Mouse (Mus musculus) heart, adult 2 months (tissue): ENCODE data around the gene Ing4. TPM values are rescaled to one million over a fixed set of nuclear protein-coding genes. Genes with fewer than 3 reads are reported as not detected.

ENCODE experiments used
- DNase-seq, 2 experiments: peaks; one replicate each; pipeline ENCODE4 v3.0.0; 2021
- H3K27ac ChIP-seq: fragments of 200-600 bp; 2 replicates; pipeline ENCODE4 v1.8.1; 2022
- H3K27me3 ChIP-seq: fragments of 200-500 bp; 2 replicates; pipeline ENCODE4 v1.6.1; 2012; ENCODE audit warnings: mild to moderate bottlenecking, low read length, inconsistent platforms, mixed read lengths; ENCODE audit not compliant: control insufficient read depth, insufficient read depth
- H3K36me3 ChIP-seq: fragments of 200-500 bp; 2 replicates; pipeline ENCODE4 v1.6.1; 2012; ENCODE audit warnings: low read length, inconsistent platforms; ENCODE audit not compliant: control insufficient read depth, insufficient read depth
- H3K4me1 ChIP-seq: fragments of 200-500 bp; 2 replicates; pipeline ENCODE4 v1.6.1; 2011; ENCODE audit warnings: low read length; ENCODE audit not compliant: control insufficient read depth, insufficient read depth
- H3K4me3 ChIP-seq: fragments of 200-600 bp; 2 replicates; pipeline ENCODE4 v1.8.1; 2022
- H3K79me2 ChIP-seq: fragments of 200-500 bp; replicated peaks from 2 replicates; pipeline ENCODE4 v1.6.1; 2012; ENCODE audit warnings: mild to moderate bottlenecking, inconsistent platforms, low read length, moderate library complexity, mixed read lengths; ENCODE audit not compliant: control insufficient read depth, insufficient read depth
- H3K9ac ChIP-seq: fragments of 200-500 bp; 2 replicates; pipeline ENCODE4 v1.6.1; 2012; ENCODE audit warnings: low read depth, mild to moderate bottlenecking, control low read depth, inconsistent platforms, low read length, mixed read lengths
- CTCF ChIP-seq: fragments of 200-600 bp; IDR thresholded peaks from 2 replicates; pipeline ENCODE4 v1.8.1; 2022; ENCODE audit warnings: antibody characterized with exemption, mild to moderate bottlenecking, moderate library complexity
- EP300 ChIP-seq: fragments of 200-500 bp; IDR thresholded peaks from 2 replicates; pipeline ENCODE4 v1.6.1; 2011; ENCODE audit warnings: low read depth, low read length, control low read depth; ENCODE audit not compliant: insufficient read depth
- POLR2A ChIP-seq: fragments of 200-500 bp; IDR thresholded peaks from 2 replicates; pipeline ENCODE4 v1.6.1; 2011; ENCODE audit warnings: mild to moderate bottlenecking, low read depth, low read length, control low read depth; ENCODE audit not compliant: insufficient read depth
- WGBS: fragments of 180-500 bp; shearing (Covaris S2); methylation state at CpG from one replicate; pipeline ENCODE4 v1.1.7; 2018; 5-methylcytosine and 5-hydroxymethylcytosine counted together
- intact Hi-C: fragments of 180-260 bp; cut with DNase I; formaldehyde crosslinking; loops from one replicate; pipeline ENCODE4 v1.15.1; 2025
- polyA plus RNA-seq: library from polyadenylated mRNA; depleted of rRNA; stranded (reverse); fragments of >200 nt; gene quantifications from 2 replicates; pipeline ENCODE4 v1.2.3, GENCODE M21; 2012
- total RNA-seq, 2 experiments: library from RNA; stranded (reverse); gene quantifications; 2 replicates each; pipeline ENCODE4 v1.2.3; 2021

Ing4 gene
- total and polyA plus RNA-seq, 3 experiments = 26.1 to 27.1 (median 26.3) TPM

GRCm38 (mm10) chr6:125031604-125032003, 8.0 kb upstream of the Ing4 start:
- TF ChIP-seq EP300 (no peak), POLR2A (no peak), CTCF (no peak)
- Histone ChIP-seq H3K4me1 (no peaks in the 10 kb centered on the region), H3K9ac (no peak overlapping the region), H3K4me3 (no peak overlapping the region), H3K27me3 (no peaks in the 10 kb centered on the region), H3K27ac (no peak overlapping the region), H3K79me2 (no peaks in the 10 kb centered on the region), H3K36me3 (no peaks in the 10 kb centered on the region)
- 81% methylated on average over 16 of the region's 16 CpGs for WGBS
- DNase-seq = no peak
- intact Hi-C loops = no loop called here

- H3K27ac ChIP-seq = peak overlapping the region; percentile 80
- TF ChIP-seq EP300 = no peak
- TF ChIP-seq POLR2A = no peak
- TF ChIP-seq CTCF = no peak
- peaks cover 1% of the 10 kb centered on the region; the same call in 1 of the 2 replicates for H3K4me1 ChIP-seq
- WGBS = 66% methylated on average over 4 of the region's 4 CpGs
- no peaks in the 10 kb centered on the region for H3K27me3 ChIP-seq
- H3K9ac ChIP-seq = no peak overlapping the region; the same call in 1 of the 2 replicates
- DNase-seq = no peak
- H3K79me2 ChIP-seq = no peaks in the 10 kb centered on the region
- peaks cover 5% of the 10 kb centered on the region for H3K36me3 ChIP-seq
- intact Hi-C loops = loop anchor here (1.0 to 2.0 kb wide), 3 partner anchors 30 to 326 kb away; partner anchors contain the start of genes Cops7a, Emg1 and Phb2
- H3K4me3 ChIP-seq = peak overlapping the region; percentile 79
These were observed 894 bp upstream of the Ing4 start for GRCm38 (mm10) chr6:125038666-125039065.

- Histone ChIP-seq H3K4me1 (peaks cover 1% of the 10 kb centered on the region; the same call in 1 of the 2 replicates), H3K4me3 (peak overlapping the region; percentile 79), H3K9ac (peak overlapping the region; percentile 61), H3K27me3 (no peaks in the 10 kb centered on the region), H3K27ac (peak overlapping the region; percentile 80), H3K79me2 (no peaks in the 10 kb centered on the region), H3K36me3 (peaks cover 5% of the 10 kb centered on the region)
- TF ChIP-seq EP300 (no peak), CTCF (no peak), POLR2A (no peak)
- 5% methylated on average over 8 of the region's 8 CpGs for WGBS
- no peak for DNase-seq
- intact Hi-C loops = loop anchor here (1.0 to 2.0 kb wide), 3 partner anchors 31 to 326 kb away; partner anchors contain the start of genes Cops7a, Emg1 and Phb2
These were observed 429 bp upstream of the Ing4 start for GRCm38 (mm10) chr6:125039131-125039530.

GRCm38 (mm10) chr6:125040221-125040620, 661 bp downstream of the Ing4 start:
- Histone ChIP-seq H3K9ac (no peak overlapping the region), H3K4me1 (peaks cover 1% of the 10 kb centered on the region; the same call in 1 of the 2 replicates), H3K79me2 (no peaks in the 10 kb centered on the region), H3K27ac (peak overlapping the region; percentile 76), H3K4me3 (peak overlapping the region; percentile 79), H3K36me3 (peaks cover 5% of the 10 kb centered on the region), H3K27me3 (no peaks in the 10 kb centered on the region)
- TF ChIP-seq POLR2A = no peak
- no peak for TF ChIP-seq CTCF
- no peak for TF ChIP-seq EP300
- intact Hi-C loops = no loop called here
- no peak for DNase-seq
- 10% methylated on average over 7 of the region's 7 CpGs for WGBS

- Histone ChIP-seq H3K27ac (no peak overlapping the region), H3K36me3 (peaks cover 5% of the 10 kb centered on the region), H3K4me3 (no peak overlapping the region), H3K79me2 (no peaks in the 10 kb centered on the region), H3K27me3 (no peaks in the 10 kb centered on the region), H3K4me1 (peaks cover 1% of the 10 kb centered on the region; the same call in 1 of the 2 replicates), H3K9ac (no peak overlapping the region)
- intact Hi-C loops = loop anchor here (1.0 kb wide), 1 partner anchor 138 kb away; no protein-coding TSS in a partner anchor
- no peak for DNase-seq
- TF ChIP-seq POLR2A = no peak
- TF ChIP-seq EP300 = no peak
- no peak for TF ChIP-seq CTCF
- 56% methylated on average over 7 of the region's 7 CpGs for WGBS
These were observed 1.5 kb downstream of the Ing4 start for GRCm38 (mm10) chr6:125041047-125041446.

- Histone ChIP-seq H3K36me3 (peaks cover 5% of the 10 kb centered on the region), H3K4me3 (no peak overlapping the region), H3K4me1 (peaks cover 2% of the 10 kb centered on the region; the same call in 1 of the 2 replicates), H3K9ac (no peak overlapping the region), H3K79me2 (no peaks in the 10 kb centered on the region), H3K27me3 (no peaks in the 10 kb centered on the region), H3K27ac (no peak overlapping the region)
- no peak for DNase-seq
- no peak for TF ChIP-seq CTCF
- no peak for TF ChIP-seq EP300
- no peak for TF ChIP-seq POLR2A
- intact Hi-C loops = no loop called here
- 76% methylated on average over 7 of the region's 7 CpGs for WGBS
These were observed 2.5 kb downstream of the Ing4 start for GRCm38 (mm10) chr6:125042081-125042480.
